Mouse (Mus musculus) ES-Bruce4 (cell line): ENCODE measurements around the gene Wdr45. TPM values are rescaled to one million over a fixed set of nuclear protein-coding genes. Genes with fewer than 3 reads are reported as not detected.
"Not testable (repeated sequence)": the region's sequence is repeated elsewhere in the genome, so short reads cannot be mapped to it uniquely, and the experiment has no call there.

Experiments used
- H3K27ac ChIP-seq: 2 replicates; pipeline ENCODE4 v1.5.1; 2012; ENCODE audit warnings: low read length, inconsistent platforms; ENCODE audit not compliant: insufficient read depth
- H3K27me3 ChIP-seq: 2 replicates; pipeline ENCODE4 v1.6.1; 2012; ENCODE audit warnings: mild to moderate bottlenecking, low read length, inconsistent platforms; ENCODE audit not compliant: control insufficient read depth, poor library complexity, insufficient read depth, severe bottlenecking
- H3K36me3 ChIP-seq: 2 replicates; pipeline ENCODE4 v1.6.1; 2012; ENCODE audit warnings: inconsistent platforms, mild to moderate bottlenecking, low read length, moderate library complexity; ENCODE audit not compliant: control insufficient read depth, poor library complexity, insufficient read depth, severe bottlenecking
- H3K4me1 ChIP-seq: one replicate; pipeline ENCODE4 v1.8.1; 2011; ENCODE audit warnings: low read length; ENCODE audit not compliant: control insufficient read depth, insufficient read depth
- H3K4me3 ChIP-seq: 2 replicates; pipeline ENCODE4 v1.5.1; 2011; ENCODE audit warnings: low read depth, mild to moderate bottlenecking, low read length
- H3K9ac ChIP-seq: 2 replicates; pipeline ENCODE4 v1.6.1; 2012; ENCODE audit warnings: low read depth, mild to moderate bottlenecking, inconsistent platforms; ENCODE audit not compliant: poor library complexity, severe bottlenecking
- H3K9me3 ChIP-seq: replicated peaks from 2 replicates; pipeline ENCODE4 v1.6.1; 2012; ENCODE audit warnings: mild to moderate bottlenecking, low read length, inconsistent platforms; ENCODE audit not compliant: control insufficient read depth, poor library complexity, insufficient read depth, severe bottlenecking
- CTCF ChIP-seq: IDR thresholded peaks from one replicate; pipeline ENCODE4 v1.8.1; 2011; ENCODE audit warnings: low read depth, low read length
- EP300 ChIP-seq: IDR thresholded peaks from 2 replicates; pipeline ENCODE4 v1.6.1; 2011; ENCODE audit warnings: low read depth, low read length; ENCODE audit not compliant: insufficient read depth
- POLR2A ChIP-seq: IDR thresholded peaks from one replicate; pipeline ENCODE4 v1.8.1; 2011; ENCODE audit warnings: low read length; ENCODE audit not compliant: insufficient read depth
- polyA plus RNA-seq: library from polyadenylated mRNA; stranded (reverse); fragments of >200 nt; gene quantifications from 2 replicates; pipeline ENCODE4 v1.2.4, GENCODE M21; 2011; ENCODE audit warnings: low read depth; ENCODE audit not compliant: missing spikeins, insufficient read depth, insufficient read length

Gene Wdr45
- polyA plus RNA-seq, 1 experiment, result 56.8 TPM

- Histone ChIP-seq H3K36me3 (no peaks in the 10 kb centered on the region), H3K27ac (no peak overlapping the region), H3K27me3 (no peaks in the 10 kb centered on the region), H3K9ac (no peak overlapping the region), H3K9me3 (no peaks in the 10 kb centered on the region), H3K4me1 (peaks cover 1% of the 10 kb centered on the region), H3K4me3 (no peak overlapping the region)
- TF ChIP-seq CTCF (no peak), POLR2A (no peak), EP300 (no peak)
These were observed 31.3 kb downstream of the Wdr45 start for GRCm38 (mm10) chrX:7745429-7745828.

- no peak for TF ChIP-seq CTCF
- no peak for TF ChIP-seq POLR2A
- TF ChIP-seq EP300, result 0 out of 2 replicates have a peak, but pooled peaks have one; percentile 9
- no peaks in the 10 kb centered on the region for H3K9me3 ChIP-seq
- no peaks in the 10 kb centered on the region for H3K4me1 ChIP-seq
- H3K9ac ChIP-seq, result peak within 1 kb of the TSS; percentile 69
- no peaks in the 10 kb centered on the region for H3K27me3 ChIP-seq
- peak within 1 kb of the TSS; percentile 58 for H3K27ac ChIP-seq
- no peaks in the 10 kb centered on the region for H3K36me3 ChIP-seq
- H3K4me3 ChIP-seq, result peak within 1 kb of the TSS; percentile 78
These were observed 36.4 kb downstream of the Wdr45 start, which contains the start of gene Ccdc120 for GRCm38 (mm10) chrX:7750432-7751116. Ccdc120 (minus strand) TSS chrX:7750905.

- not testable (repeated sequence) for H3K4me3 ChIP-seq, H3K9me3 ChIP-seq, H3K27me3 ChIP-seq, H3K9ac ChIP-seq, H3K27ac ChIP-seq, H3K36me3 ChIP-seq, H3K4me1 ChIP-seq
These were observed 39.5 kb downstream of the Wdr45 start for GRCm38 (mm10) chrX:7753627-7754026.

GRCm38 (mm10) chrX:7762137-7762920 is 48.2 kb downstream of the Wdr45 start, which contains the start of gene Tfe3:
Tfe3 (plus strand) TSS chrX:7762560.
- Histone ChIP-seq H3K4me1 (no peaks in the 10 kb centered on the region), H3K27me3 (no peaks in the 10 kb centered on the region), H3K27ac (peak within 1 kb of the TSS; percentile 96), H3K9ac (peak within 1 kb of the TSS; percentile 96), H3K36me3 (peaks cover 12% of the 10 kb centered on the region), H3K4me3 (peak within 1 kb of the TSS; percentile 92), H3K9me3 (no peaks in the 10 kb centered on the region)
- no peak for TF ChIP-seq EP300
- TF ChIP-seq POLR2A, result no peak
- no peak for TF ChIP-seq CTCF

DNA sequence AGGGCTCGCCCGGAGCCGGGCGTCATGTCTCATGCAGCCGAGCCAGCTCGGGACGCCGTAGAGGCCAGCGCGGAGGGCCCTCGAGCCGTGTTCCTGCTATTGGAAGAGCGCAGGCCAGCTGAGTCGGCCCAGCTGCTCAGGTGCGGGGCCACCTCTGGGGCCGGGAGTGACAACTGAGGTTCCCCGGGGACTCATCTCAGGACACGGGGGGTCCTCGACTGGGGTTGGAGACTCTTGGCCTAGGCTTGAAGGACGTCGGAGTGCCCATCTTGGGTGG is 48.7 kb downstream of the Wdr45 start:
- peak overlapping the region; percentile 96 for H3K9ac ChIP-seq
- TF ChIP-seq POLR2A, result no peak
- TF ChIP-seq CTCF, result no peak
- no peak for TF ChIP-seq EP300
- no peaks in the 10 kb centered on the region for H3K9me3 ChIP-seq
- no peaks in the 10 kb centered on the region for H3K27me3 ChIP-seq
- peak overlapping the region; percentile 92 for H3K4me3 ChIP-seq
- H3K27ac ChIP-seq, result peak overlapping the region; percentile 96
- no peaks in the 10 kb centered on the region for H3K4me1 ChIP-seq
- H3K36me3 ChIP-seq, result peaks cover 18% of the 10 kb centered on the region

DNA sequence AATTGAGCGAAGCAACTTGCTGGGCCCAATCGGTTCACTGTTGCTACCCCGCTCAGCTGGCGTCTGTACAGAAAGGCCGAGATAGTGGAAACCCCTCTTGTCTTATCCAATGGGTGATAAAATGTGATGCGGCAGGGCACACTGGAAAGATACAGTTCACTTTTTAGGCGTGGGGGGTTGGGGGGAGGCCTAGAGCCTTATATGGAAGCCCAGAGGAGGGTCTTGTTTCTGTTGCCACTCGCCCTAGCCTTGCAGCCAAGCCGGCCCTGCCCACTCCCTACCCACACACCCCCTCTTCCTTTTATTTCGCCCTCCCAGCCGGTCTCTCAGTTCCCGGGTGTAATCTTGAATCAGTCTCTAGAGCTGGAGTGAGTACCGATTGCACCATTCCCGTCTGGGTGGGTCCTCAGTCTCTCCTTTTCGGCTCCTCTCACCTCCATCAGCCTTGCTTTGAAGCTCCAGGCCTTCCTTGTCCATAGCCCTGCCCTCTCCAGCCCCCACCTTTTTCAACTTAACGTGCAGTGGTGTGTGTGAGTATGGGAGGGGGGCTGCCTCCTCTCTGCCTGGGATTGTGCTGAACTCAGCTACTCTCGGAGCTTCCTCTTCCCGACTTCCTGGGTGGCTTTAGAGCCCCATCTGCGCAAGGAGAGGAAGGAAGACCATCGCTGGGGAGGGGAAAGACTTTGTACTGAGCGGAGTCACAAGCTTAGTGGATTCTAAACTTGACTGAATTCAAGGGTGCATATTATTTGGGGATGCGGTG is 49.7 kb downstream of the Wdr45 start:
- peak overlapping the region; percentile 96 for H3K27ac ChIP-seq
- peak overlapping the region; percentile 96 for H3K9ac ChIP-seq
- no peaks in the 10 kb centered on the region for H3K9me3 ChIP-seq
- H3K36me3 ChIP-seq, result peaks cover 25% of the 10 kb centered on the region
- H3K4me1 ChIP-seq, result no peaks in the 10 kb centered on the region
- TF ChIP-seq CTCF (no peak), POLR2A (no peak), EP300 (no peak)
- peak overlapping the region; percentile 92 for H3K4me3 ChIP-seq
- no peaks in the 10 kb centered on the region for H3K27me3 ChIP-seq
